Mouse (Mus musculus) layer of hippocampus, adult 9-11 months (tissue): Measurements from ENCODE around the gene Gad2.
"Not testable (repeated sequence)": the region's sequence is repeated elsewhere in the genome, so short reads cannot be mapped to it uniquely, and the experiment has no call there.

Experiments
- DNase-seq: peaks from one replicate; pipeline ENCODE4 v3.0.0; 2022

Gene Gad2

DNA sequence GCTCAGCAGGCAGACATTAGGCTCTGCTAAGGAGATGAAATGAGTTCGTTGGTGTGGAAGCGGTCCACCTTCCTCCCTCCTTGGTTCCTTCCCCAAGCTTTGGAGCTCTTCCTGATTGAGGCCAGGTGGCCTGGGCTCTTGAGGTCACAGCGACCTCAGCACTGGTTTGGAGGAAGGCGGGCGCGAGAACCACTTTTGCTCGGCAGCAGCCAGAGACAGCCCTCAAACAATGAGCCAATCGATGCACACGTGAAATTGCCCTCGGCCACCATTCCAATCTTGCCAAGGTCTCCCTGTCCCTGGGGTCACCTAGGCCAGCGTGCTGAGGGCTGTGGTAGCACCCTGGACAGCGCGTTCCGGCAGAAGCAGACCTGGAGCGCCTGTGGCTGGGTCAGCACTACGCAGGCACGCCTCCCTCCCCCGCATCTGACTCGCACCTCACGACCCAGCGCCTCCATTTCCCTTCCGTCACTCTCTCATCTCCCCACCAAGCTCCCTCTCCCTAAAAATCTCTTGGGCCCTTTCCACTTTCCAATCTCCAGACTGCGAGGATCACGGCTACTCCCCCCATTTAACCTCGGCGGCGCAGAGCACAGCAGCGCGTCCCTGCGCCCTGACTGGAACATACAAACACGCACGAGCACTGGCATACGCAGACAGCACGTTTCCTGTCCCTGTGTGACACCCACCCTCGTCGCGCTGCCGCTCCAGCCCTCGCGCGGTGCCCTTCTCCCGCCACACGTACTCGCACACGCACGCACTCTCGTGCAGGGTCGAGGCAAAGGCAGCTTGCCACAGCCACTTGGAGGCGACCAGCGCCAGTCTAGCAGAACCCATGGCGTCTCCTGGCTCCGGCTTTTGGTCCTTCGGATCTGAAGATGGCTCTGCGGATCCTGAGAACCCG lies at the start of gene Gad2:
Gad2 (plus strand) TSS at position 378 of the 904 bp plus-strand sequence.
- no peak for DNase-seq

DNA sequence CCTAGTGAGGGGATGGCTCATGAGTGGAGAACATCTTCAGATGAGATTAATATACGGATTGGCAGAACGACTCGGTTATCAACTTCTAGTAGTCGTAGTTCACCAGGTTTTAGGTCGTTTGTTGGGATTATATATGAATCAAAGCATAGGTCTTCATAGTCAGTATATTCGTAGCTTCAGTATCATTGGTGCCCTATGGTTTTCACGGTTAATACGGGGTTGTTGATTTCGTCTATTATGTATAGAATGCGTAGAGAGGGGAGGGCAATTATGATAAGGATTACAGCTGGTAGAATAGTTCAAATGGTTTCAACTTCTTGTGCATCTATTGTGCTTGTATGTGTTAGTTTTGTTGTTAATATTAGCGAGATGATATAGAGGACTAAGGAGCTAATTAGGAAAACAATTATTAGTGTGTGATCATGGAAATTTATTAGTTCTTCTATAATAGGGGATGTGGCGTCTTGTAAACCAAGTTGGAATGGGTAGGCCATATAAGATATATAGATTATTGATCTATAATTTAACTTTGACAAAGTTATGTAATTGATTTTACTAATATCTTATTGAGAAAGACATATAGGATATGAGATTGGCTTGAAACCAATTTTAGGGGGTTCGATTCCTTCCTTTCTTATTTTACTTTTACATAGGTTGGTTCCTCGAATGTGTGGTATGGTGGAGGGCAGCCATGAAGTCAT lies 34.4 kb upstream of the Gad2 start:
- not testable (repeated sequence) for DNase-seq

DNA sequence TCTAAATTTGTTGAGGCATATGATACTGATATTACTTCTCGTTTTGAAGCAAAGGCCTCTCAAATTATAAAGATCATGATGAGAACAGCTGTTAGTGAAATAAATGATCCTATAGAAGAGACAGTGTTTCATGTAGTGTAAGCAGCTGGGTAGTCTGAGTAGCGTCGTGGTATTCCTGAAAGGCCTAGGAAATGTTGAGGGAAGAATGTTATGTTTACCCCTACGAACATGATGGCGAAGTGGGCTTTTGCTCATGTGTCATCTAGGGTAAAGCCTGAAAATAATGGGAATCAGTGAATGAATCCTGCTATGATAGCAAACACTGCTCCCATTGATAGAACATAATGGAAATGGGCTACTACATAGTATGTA lies 33.8 kb upstream of the Gad2 start:
- DNase-seq: not testable (repeated sequence)

DNA sequence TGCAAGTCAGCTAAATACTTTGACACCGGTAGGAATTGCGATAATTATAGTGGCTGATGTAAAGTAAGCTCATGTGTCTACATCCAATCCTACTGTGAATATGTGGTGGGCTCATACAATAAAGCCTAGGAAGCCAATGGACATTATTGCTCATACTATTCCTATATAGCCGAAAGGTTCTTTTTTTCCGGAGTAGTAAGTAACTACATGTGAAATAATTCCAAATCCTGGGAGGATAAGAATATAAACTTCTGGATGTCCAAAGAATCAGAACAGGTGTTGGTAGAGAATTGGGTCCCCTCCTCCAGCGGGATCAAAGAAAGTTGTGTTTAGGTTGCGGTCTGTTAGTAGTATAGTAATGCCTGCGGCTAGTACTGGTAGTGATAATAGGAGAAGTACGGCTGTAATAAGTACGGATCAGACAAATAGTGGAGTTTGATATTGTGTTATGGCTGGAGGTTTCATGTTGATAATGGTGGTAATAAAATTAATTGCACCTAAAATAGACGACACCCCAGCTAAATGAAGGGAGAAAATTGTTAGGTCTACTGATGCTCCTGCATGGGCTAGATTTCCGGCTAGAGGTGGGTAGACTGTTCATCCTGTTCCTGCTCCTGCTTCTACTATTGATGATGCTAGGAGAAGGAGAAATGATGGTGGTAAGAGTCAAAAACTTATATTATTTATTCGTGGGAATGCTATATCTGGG lies 33.2 kb upstream of the Gad2 start:
- not testable (repeated sequence) for DNase-seq

DNA sequence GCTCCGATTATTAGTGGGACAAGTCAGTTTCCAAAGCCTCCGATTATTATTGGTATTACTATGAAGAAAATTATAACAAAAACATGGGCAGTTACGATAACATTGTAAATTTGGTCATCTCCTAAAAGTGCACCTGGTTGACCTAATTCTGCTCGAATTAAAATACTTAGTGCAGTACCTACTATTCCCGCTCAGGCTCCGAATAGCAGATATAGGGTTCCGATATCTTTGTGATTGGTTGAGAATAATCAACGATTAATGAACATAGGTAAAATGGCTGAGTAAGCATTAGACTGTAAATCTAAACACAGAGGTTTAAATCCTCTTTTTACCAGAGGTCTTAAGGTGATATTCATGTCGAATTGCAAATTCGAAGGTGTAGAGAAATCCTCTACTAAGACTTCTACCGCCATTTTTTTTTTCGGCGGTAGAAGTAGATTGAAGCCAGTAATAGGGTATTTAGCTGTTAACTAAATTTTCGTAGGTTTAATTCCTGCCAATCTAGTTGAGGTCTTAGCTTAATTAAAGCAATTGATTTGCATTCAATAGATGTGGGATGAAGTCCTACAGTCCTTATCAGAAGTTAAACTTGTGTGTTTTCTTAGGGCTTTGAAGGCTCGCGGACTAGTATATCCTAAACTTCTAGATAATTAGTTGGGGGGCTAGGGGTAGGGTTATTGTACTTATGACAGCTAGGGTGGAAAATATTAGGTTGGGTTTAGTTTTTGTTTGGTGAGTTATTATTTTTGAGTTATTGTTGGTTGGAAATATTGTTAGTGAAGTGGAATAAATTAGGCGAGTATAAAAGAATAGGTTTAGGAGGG lies 32.4 kb upstream of the Gad2 start:
- not testable (repeated sequence) for DNase-seq

DNA sequence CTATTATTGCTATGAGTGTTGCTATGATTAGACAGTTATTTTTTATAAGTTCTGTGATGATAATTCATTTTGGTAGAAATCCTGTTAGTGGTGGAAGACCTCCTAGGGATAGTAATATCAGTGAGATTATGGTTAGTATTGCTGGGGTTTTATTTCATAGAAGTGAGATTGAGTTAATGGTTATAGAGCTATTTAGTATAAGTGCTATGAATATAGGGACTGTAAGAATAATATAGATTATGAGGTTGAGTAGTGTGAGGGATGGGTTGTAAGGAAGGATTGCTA lies 31.9 kb upstream of the Gad2 start:
- DNase-seq: no peak

DNA sequence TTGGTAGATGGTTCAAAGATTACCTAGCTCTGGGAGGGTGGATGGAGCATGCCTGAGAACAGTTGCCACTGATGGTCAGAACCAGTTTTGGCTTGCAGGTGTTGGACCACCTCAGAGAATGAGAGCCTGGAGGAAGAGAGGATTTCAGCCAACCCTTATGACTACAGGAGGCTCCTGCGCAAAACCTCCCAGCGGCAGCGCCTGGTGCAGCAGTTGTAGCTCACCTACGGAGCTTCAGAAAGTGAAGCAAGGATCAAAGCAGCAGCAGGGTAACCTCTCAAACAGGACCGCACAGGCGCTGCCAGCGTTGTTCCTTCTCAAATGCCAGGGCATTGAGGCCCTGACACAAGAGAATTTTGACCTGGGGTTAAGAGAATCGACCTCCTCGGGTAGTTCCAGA lies 4.1 kb upstream of the Gad2 start:
- DNase-seq: no peak

DNA sequence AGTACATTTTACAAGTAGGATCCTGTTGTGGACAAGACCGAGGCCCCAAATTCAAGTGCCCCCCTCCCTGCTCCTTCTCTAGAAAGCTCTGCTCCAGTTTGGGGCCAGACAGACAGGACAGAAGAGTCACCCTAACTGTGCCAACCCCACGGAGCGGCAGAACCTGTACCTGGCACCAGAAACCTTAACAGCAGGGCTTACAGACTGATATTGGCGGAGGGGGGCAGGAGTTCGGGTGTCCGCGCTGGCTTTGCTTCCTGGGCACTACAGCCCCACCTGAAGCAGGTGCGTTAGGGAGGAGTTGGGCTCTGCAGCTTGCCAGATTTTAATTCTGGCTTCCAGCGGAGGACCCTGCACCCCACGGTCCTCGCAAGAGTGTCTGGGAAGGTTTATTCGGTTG lies 2.6 kb upstream of the Gad2 start:
- no peak for DNase-seq

DNA sequence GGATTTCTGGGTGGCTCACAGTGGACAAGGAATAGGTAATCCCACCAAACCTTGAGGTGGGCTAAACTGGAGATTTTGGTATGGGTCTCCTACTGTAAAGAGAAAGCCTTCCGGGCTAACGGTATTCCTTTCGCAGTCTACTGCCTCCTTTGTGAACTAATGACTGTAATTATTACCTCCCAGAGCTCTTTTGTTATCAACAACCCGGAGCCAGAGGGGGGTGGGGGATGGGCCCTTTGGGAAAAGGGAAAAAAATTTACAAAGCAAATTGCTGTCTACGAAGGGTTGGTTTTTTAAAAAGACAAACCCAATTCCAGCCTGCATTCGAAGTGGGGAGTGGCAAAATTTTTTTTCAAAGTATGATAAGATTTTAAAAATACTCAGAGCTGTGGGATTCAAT lies 2.0 kb upstream of the Gad2 start:
- no peak for DNase-seq

DNA sequence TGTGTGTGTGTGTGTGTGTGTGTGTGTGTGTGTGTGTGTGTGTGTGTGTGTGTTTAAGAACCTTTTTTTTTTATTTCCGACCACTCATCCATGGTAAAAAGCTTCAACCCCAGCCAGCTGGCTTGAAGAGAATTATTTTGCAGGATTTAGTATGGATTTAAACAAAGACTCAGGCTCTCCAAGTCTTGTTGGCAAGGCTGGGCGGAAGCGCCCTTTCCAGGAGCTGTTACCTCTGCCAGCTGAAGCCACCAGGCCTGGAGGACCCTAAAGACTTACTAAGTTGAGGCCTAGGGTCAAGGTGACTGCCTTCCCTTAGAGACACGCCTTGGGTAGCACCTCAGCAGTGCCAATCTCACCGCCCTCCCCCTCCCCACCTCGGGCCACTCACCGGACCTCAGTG lies 1.5 kb upstream of the Gad2 start:
- DNase-seq: no peak

DNA sequence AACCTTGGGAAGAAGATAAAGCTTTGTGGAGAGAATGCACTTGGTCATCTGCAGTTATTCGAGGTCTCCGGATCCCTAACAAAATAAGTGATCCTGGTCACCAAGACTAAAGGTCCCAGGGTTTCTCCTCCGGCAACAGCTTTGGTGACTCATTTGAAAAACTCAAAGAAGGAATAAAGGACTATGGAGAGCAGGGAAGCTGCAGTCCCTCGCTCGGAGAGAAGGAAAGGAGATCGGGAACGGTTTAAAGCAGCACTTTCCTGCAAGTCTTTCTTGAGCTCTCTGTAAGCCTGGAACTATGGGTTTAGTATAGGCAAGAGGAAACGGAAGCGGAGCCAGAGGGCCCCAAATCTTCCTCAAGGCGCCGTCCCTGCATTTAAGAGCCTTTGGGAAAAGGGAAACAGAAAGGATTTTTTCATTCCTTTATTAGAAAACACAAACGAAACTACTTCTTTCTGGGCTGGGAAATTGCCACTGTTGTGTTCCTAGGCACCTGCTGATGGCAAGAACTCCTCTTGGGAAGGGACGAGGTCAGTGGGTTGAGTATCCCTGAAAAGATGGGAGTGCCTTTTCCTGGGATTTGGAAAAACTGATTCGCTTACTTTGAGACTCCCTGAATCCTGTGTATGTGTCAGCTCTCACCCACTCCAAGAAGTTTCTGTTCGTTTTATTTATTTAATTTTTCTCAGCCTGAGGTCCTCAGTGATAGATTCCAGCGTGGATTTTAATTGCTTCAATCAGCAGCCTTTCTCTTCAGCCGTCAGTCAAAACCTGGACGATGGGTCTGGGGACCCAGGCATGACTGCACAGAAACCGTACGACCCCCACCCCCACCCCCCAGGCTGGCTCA lies 802 bp upstream of the Gad2 start:
- DNase-seq: no peak

DNA sequence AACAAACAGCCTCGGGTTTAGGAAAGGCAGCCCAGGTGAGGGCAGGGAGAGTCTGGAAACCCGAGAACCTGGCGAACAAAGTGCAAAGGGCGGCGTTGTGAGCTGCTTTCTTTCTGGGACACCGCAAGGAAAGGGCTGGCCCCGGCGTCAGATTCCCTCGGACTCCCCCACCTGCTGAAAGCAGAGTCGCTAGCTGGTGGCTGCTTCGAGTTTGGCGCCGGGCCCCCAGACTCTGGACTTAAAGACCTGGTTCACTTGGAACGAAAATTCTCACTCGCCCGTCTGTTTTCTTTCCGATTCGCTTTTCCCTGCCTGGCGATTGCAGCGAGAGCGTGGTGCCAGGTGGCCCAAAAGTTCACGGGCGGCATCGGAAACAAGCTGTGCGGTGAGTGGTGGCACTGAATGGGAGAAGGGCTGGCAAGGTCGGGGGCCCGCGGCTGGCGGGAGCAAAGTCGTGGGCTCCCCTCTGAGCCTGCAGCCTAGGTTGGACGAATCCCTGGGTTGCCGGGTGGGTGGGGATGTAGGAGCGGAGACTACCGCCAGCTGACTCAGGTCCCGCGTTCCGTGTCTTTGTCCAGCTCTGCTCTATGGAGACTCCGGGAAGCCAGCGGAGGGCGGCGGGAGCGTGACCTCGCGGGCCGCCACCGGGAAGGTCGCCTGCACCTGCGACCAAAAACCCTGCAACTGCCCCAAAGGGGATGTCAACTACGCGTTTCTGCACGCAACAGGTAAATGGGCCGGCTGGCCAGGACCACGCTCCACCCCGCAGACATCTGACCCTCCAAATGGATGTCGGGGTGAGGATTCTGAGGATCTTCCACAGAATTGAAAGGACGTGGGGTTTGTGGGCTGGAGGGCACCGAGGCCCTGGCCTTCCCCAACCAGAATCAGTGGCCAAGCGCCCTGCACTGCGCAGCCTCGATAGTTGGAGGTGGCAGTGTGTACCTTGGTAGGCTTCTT lies 1.4 kb downstream of the Gad2 start:
- DNase-seq: no peak

DNA sequence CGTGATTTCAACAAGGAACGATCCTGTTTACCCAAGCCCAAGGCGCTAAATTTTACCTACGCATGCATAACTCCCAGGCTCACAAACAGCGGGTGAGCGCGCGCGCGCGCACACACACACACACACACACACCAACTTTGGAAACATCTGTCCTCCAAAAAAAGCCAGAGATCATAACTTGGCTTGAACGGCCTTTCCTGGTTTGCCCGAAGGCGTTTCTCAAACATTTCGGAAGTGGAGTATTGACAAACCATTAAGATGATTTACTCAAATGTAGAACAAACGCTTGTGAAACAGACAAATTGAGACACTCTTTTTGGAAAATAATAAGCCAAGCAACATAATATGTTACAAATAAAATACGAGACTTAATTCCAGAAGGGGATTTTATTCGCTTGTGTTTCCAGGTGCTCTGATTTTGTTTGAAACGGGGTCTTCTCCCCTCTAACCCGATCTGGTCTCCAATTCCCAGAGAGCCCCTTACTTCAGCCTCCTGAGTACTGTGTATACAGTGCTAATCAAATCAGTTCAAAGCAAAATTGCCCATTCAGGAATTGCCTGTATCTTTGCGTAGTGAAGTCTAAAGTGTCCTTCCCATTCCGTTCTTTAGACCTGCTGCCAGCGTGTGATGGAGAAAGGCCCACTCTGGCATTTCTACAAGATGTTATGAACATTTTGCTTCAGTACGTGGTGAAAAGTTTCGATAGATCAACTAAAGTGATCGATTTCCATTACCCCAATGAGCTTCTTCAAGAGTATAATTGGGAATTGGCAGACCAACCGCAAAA lies 2.4 kb downstream of the Gad2 start:
- DNase-seq: no peak

DNA sequence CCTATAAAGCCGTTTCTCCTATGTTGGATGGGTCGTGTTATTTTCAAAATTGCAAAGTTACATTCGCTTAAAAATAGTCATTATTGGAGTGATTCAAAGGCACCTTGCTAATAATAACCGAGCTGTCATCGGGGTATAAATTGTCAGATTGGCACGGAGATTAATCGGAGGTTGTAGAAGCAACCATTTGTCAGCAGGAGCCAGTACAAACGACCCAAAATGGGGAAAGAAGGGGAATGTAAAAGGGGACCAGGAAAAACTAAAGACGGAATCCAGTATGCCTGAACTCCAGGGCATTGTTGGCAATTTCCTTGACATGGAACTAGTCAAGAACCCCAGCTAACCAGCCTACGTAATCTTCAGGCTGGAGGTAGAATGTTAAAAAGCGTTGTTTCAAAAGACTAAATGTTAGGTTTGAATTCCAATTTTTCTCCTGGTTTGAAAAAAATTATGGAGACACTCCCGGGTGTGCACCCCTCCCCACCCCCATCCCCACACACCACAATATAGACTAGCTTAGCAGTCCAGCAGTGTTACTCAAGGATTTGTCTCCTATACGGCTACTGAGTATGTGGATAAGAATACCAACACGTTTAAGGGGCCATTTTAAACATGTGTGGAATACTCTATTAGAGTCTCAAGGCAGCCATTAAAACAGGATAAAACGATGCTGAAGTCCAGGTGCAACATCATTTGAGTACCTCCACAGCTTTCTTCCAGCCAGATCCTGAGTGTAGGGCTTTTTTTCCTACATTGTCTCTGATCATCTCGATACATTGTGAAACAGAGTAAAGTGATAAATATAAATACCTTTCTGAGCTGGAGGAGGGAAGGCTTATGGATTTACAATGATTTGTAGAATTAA lies 3.3 kb downstream of the Gad2 start:
- DNase-seq: no peak

DNA sequence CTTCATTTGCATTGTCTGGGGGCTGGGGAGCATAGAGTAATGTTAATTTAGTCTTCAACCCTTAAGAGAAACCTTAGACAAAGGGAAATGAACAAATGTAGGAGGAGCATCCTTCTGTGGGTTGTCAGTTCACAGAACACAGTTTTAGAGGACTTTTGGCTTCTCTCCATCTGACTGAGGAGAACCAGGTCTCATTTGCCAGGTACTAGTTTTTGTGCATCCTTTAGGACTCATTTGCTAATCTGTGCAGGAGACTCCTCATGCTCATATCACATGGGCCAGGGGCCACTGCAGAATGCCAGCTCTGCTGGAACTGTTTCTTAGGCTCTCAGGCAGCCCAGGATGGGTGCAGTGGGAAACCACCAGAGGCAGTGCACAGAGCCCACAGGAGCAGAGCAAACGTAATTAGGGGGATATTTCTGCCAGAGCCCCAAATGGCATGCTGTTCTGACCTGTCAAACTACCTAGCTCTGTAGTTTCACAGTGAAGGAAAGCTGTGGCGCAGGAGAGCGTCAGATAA lies 5.2 kb downstream of the Gad2 start:
- DNase-seq: no peak

DNA sequence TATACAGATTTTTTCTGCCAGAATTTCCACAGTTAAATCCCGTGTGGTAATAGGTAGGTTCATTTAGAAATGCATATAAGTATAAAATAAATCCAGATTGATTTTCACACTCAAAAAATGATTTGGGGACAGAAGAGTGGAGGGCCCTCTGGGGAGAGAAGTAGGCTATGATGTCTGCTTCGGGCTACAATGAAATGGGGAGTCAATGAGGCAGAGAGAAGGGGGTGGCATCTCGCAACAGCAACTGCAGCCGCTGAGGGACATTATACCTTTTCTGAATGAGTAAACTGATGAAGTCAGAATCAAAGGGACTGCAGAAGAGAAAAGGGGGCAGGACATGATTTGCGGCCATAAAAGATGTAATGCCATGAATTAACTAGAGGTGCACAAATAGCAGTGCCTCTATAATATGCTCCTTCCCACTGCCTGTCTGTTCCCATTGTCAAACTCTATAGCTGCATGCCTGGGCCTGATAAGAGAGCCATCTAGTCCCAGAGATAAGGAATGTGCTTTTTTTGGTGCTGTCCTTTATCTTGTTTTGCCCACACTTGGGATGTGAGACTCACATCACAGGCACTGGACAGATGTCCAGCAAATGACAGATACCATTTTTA lies 5.9 kb downstream of the Gad2 start:
- no peak for DNase-seq

DNA sequence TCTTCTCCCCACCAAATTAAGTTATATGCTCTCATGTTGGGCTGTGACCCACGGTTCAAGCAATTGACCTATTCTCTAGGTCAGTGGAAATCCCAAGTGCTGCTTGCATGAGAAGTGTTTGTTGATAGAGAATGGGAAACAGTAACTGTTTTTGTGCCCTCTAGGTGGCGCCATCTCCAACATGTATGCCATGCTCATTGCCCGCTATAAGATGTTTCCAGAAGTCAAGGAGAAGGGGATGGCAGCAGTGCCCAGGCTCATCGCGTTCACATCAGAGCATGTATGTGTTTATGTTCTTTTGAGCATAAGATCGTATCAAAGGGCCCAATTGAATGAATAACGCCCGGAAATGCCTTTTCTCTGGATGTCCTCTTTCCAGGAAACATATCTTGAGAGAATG lies 12.8 kb downstream of the Gad2 start:
- DNase-seq: no peak

DNA sequence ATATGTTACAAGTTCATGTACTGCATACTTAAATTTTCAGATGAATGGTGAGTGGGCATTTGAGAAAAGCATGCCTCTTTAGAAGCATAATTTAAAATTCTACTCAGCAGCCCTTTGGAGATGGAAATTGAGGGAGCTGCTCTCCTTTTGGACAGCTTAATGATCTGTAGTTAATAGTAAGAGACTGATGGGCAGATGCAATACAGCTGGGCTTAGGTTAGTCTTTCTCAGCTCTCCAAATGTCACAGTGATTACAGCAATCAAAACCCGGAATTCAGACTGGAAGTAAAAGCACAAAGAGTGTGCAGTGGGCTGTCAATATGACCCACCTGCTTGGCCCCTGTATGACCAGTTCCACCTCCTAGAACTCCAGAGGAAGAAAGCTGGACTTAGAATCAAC lies 24.1 kb downstream of the Gad2 start:
- DNase-seq: no peak
